Mouse (Mus musculus) lung, postnatal 4 days (tissue): ENCODE measurements at regions not wholly inside any gene's neighbourhood (a gene's known extent, or its start where the extent isn't known, plus 50 kb on each side); places are given as distances from the start of the nearest gene placed in this dataset.

ENCODE experiments used
- DNase-seq, 2 experiments: peaks; one replicate each; pipeline ENCODE4 v3.0.0; 2021

DNA sequence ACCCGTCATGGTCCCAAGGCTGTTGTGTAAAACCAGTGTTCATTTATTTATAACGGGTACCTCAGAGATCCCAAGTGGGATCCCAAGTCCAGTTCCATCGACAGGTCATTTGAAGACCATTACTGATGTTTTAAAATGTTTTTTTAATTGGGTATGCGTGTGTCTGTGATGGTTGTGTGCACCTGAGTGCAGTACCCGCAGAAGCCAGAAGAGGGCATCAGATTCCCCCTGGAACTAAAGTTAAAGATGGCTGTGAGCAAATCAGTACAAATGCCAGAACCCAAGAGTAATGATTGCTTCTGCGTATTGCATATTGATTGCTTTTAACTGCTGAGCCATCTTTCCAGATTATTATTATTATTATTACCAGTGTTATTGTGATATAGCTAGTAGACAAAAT is 169.7 kb upstream of the Srrm4 start:
- no peak for DNase-seq

DNA sequence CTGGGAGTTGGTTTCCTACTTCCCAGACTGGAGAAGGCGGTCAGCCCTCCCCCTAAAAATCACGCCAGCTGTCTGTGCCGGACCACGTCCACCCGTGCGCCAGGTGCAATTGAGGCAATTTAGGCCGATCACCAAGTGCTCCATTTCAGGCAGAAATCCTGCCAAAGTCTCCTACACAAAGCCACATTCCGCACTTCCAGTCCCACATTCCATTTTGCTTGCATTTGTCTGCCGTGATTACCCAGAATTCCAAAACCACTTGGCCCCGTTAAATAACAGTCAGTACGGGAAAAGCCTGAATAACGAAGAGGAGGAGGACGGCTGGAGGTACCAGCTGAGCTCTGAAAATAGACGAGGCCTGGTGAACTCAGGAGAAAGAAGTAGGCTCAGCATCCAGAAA is 167.1 kb upstream of the Srrm4 start:
- no peak for DNase-seq

DNA sequence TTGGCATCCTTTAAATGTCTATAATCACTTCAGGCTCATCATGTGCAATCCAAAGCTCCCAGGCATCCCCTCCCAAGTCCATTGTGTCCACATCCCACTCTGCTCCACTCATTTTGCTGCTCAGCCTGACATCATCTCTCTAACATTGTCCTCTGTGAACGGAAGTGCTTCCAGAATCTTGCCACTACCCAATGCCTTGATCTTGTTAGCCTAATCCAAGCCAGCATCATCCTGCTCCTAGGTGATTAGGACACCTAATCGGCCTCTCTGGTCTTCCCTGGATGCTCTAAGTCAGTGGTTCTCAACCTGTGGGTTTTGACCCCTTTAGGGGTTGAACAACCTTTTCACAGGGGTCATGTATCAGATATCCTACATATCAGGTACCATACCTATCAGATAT is 161.3 kb upstream of the Srrm4 start:
- no peak for DNase-seq

DNA sequence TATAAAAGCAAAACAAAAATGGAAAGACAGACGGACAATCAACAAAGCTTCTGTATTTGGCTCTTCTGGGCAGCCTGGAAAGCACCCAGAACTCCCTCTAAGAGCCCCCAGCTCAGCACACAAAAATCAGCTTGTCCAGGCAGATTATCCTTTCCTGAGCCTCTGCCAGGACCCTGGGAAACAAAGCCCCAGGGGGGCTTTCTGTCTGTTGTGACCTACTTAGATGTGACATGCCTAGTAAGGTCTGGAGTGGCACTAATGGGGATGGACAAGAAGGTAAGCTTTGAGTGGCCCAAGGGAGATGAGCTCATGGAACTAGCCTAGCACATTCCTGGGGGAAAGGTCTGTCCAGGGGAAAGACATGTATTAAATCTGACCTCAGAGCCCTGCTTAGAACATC is 160.5 kb upstream of the Srrm4 start:
- no peak for DNase-seq

DNA sequence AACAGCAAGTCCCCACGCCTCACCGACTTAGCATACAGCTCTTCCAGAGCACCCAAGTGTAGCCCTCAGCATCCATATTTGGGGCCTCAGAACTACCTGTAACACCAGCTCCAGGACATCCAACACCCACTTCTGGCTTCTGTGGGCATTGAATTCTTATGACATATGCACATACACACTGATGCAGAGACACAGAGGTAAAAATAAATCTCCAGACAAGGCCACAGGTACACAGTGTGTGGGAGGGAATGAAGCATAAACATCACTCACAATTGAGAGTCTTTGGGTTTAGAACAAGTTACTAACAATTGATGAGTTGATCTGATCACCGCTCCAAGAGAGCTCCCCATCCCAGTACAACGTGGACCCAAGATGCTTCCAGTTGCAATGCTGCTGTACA is 154.2 kb upstream of the Srrm4 start:
- DNase-seq: no peak

DNA sequence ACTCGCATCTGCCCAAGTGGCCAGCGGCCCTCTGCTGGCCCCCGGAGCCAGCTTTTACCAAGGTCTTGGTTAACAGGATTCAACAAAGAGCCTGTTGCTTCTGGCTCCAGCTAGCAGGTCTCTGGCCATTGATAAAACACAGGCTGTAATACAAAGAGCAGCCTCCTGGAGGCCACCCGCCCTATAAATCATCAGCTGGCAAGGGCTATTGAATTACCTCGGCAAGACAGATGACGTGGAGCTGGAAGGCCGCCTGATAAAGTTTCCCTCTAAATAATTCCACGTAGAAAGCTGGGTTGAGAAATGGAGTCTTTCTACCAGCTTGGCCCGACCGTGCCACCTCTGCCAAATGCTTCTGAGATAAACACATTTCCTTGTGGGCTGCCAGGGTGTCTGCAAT is 152.8 kb upstream of the Srrm4 start:
- DNase-seq: no peak

DNA sequence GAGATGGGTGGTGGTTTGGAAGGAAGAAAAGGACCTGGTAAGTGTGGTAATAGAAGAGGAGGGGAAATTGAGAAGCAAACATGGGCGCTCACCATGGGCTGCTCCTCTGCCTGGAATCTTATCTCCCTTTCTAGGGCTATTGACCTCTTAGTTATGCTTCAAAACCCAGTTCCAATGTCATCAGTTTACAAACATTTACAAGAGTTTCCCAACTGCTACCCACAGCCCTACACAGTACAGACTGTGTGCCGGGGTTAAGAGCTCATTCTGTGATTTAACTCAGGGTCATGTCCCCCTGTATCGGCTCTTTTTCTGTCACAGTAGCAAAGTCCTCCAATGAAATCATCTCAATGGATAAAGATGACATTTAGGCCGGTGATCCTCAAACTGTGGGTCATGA is 144.0 kb upstream of the Srrm4 start:
- no peak for DNase-seq

DNA sequence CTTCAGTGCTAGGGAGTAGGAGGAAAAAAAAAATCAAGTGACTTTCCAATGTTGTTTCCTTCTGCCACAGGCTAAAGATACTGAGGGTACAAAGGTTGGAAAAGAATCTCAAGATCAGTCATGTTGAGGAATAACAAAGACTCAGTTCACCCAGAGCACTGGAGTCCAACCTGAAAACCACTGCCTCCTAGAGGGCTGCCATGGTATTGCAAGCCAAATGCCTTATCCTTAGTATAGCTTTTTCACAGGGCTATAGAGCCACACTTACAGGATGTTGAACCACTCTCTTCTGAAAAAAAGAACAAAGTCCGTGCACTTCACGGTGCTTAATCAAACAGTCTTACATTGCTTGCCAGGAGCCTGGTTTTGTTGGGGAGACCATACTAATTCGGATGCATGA is 139.9 kb upstream of the Srrm4 start:
- DNase-seq: no peak

DNA sequence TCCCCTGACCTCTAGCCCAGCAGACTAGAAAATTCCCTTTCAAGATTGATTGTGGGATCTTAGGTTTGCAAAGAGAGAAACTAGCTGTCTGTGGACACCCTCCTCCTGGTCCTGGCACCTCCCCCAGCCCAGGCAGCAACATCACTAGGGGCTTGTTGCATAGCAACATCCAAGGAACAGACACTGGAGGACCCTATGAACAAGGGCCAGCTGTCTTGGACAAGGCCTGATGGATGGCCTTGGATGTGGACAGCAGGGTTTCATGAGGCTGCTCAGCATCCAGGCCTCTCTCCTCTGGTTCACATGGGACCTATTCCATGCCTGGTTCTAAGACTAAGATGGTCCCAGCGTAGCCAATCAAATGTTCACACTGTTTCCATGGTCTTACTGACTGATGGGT is 127.6 kb upstream of the Srrm4 start:
- DNase-seq: no peak

DNA sequence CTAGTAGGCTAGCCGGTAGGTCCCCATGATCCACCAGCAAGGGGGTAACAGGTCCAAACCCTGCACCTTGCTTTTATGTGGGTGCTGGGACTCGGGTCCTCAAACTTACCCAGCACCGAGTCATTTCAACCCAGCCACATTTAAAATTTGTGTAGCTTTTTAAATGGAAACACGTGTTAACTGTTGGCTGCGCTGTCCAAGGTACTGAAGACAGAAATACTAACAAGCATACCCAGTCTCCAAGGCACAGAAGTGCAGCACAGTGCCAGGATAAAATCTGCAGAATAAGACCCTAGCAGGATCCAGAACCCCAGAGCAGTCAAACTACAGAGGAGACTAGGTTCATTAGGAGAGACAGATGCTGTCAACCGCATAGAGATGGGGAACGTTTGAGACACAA is 122.6 kb upstream of the Srrm4 start:
- DNase-seq: no peak

DNA sequence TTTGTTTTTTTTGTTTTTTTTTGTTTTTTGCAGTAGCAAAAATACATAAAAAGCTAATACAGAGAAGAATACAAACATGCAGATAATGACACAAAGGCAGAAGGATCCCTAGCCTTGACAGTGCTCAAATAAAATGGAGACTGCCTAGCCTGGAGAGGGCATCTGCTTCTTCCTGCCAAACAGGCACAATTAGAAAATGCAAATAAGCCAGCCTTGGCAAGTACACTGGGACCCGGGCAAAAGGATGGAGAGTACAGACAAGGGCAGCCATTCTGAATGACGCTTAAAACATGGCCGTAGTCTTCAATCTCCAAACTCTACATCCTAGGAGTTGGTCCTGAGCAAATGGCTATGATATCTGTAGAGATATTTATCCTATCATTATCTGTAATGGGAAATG is 120.4 kb upstream of the Srrm4 start:
- DNase-seq: no peak

DNA sequence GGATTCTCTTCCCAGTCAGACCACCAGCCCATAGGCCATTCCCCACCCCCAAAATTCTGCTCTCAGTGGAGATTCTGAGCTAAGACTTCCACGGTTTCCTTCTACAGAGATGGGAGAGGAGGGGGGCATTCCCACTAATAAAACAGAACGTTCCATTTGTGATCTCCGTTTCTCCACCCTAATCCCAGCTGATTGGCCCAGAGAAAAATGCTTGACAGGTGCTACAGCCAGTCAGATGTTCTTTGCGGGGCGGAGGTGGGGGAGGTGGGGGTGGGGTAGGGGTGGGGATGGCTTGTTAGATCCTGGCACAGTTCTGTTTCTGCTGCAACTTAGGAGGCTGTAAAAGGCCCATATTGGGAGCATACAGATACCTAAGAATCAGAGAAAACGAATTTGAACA is 116.9 kb upstream of the Srrm4 start:
- no peak for DNase-seq

DNA sequence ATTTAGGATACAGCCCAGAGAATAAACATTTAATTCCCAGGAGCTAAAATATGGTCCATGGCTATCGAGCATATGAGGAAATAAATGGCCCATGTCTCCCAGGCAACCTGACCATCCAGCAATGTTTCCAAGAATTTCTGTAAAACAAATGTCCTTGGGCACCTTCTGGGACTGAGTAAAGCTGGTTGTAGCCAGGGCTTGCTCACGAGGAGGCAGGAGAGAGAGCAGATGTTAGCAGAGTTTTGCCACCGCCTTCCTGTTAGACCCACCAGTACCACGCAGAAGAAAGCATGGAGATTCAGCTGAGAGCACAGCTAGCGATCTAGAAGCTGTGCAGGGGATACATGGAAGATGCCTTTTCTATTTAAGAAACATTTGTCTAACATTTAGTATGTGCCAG is 70.8 kb upstream of the Srrm4 start:
- no peak for DNase-seq

DNA sequence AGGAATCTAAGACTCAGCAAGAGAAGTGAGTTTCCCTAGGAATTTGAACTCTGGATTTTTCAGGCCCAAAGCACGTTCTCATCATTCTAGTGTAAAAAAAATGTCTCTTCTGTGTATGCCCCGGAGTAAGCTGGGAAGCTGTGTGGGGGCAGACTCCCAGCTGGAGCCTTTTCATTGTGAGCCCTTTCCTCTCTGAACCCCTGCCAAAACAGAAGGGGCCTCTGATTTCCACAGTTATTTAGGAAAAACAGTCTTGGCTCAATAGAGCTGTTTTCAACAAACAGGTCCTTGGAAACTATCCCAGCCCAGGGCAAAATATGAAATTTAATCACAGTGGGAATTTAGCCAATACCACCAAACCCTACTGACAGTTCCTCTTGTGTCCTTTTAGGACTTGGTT is 70.2 kb upstream of the Srrm4 start:
- peak in 1 of 2 experiments; percentile 25 for DNase-seq

DNA sequence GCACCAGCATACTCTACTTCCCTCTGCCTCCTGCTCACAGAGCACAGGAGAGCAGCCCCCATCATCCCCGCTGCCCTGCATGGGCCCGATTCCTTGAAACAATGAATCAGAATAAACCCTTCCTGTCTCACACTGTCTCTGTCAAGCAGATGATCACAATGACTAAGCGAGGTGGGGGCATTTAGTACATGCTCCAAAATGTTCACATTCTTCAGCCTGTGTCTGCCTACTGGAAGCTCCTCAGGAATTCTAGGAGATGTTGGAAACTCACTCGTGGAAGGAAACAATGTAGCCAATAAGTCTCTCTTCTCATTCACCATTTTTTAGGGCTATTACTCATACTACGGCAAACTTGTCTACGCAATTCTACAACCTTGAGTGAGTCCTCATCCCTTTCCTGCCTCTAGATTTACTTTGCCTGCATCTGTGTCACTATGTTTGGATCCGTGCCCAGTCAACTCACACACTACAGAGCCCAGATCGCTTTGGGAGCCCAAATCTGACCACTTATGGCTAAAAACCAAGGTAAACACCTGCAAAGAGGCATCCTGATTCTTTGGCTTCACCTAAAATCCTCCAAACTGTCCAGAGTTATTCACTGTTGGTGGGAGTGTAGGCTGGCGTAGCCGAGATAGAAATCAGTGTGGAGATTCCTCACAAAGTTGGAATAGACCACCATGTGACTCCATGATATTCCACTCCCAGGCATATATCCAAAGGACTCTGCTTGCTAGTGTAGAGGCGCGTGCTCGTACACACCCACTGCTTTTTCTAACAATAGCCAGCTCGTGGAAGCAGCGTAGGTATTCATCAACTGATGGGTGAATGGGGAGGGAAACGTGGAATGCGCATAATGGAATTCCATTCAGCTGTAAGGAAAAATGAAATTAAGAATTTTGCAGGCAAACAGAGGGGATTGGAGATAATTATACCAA is 63.1 kb upstream of the Srrm4 start:
- no peak for DNase-seq
